Mouse (Mus musculus): ENCODE data around the gene Fosb. TPM values are rescaled to one million over a fixed set of nuclear protein-coding genes. Genes with fewer than 3 reads are reported as not detected.
"Not testable (repeated sequence)": the region's sequence is repeated elsewhere in the genome, so short reads cannot be mapped to it uniquely, and the experiment has no call there.

Fosb gene
- polyA plus RNA-seq, 1 experiment from 2014 or later = 0.04 TPM

- Histone ChIP-seq H3K4me1 (peaks cover 21% of the 10 kb centered on the region), H3K4me3 (peak overlapping the region; percentile 67), H3K27me3 (ENCODE audit: low read depth, poor library complexity, severe bottlenecking) (peaks cover 76% of the 10 kb centered on the region)
- WGBS = 34% methylated on average over 6 of the region's 6 CpGs
- H3K36me3 ChIP-seq; H3K27ac ChIP-seq; H3K9me3 ChIP-seq (replicated peaks); DNase-seq (ENCODE audit: low spot score): not testable (repeated sequence)
These were observed 28.1 kb downstream of the Fosb start for GRCm38 (mm10) chr7:19281680-19282304.

- Histone ChIP-seq H3K4me3 (peak within 1 kb of the TSS; percentile 49), H3K9me3 (replicated peaks) (no peaks in the 10 kb centered on the region), H3K4me1 (peaks cover 21% of the 10 kb centered on the region), H3K27me3 (ENCODE audit: low read depth, poor library complexity, severe bottlenecking) (peaks cover 76% of the 10 kb centered on the region), H3K27ac (peak within 1 kb of the TSS; percentile 44; the same call in 1 of the 2 replicates), H3K36me3 (no peaks in the 10 kb centered on the region)
- WGBS = 1% methylated on average over 46 of the region's 46 CpGs
- peak; percentile 64 for DNase-seq (ENCODE audit: low spot score)
These were observed 30.2 kb downstream of the Fosb start, which contains the start of gene Ppm1n for GRCm38 (mm10) chr7:19279581-19280114. TSS of gene Ppm1n (minus strand) at chr7:19280064.

GRCm38 (mm10) chr7:19279052-19279451 lies 30.8 kb downstream of the Fosb start:
- peaks cover 71% of the 10 kb centered on the region for H3K27me3 ChIP-seq (ENCODE audit: low read depth, poor library complexity, severe bottlenecking)
- 0 out of 2 replicates have a peak overlapping the region, but pooled peaks have one; percentile 44 for H3K27ac ChIP-seq
- 5% methylated on average over 34 of the region's 34 CpGs for WGBS
- H3K36me3 ChIP-seq = no peaks in the 10 kb centered on the region
- H3K4me1 ChIP-seq = peaks cover 21% of the 10 kb centered on the region
- DNase-seq (ENCODE audit: low spot score) = peak; percentile 48
- H3K9me3 ChIP-seq (replicated peaks) = no peaks in the 10 kb centered on the region
- H3K4me3 ChIP-seq = peak overlapping the region; percentile 49

GRCm38 (mm10) chr7:19276253-19276652 lies 33.6 kb downstream of the Fosb start:
- no peak for DNase-seq (ENCODE audit: low spot score)
- H3K27me3 ChIP-seq (ENCODE audit: low read depth, poor library complexity, severe bottlenecking) = peaks cover 45% of the 10 kb centered on the region
- H3K4me1 ChIP-seq = peaks cover 16% of the 10 kb centered on the region
- 57% methylated on average over 4 of the region's 4 CpGs for WGBS
- no peaks in the 10 kb centered on the region for H3K36me3 ChIP-seq
- no peak overlapping the region for H3K27ac ChIP-seq
- H3K4me3 ChIP-seq = no peak overlapping the region
- H3K9me3 ChIP-seq (replicated peaks) = no peaks in the 10 kb centered on the region

GRCm38 (mm10) chr7:19272173-19272764 lies 37.6 kb downstream of the Fosb start:
- peaks cover 38% of the 10 kb centered on the region for H3K4me1 ChIP-seq
- H3K27me3 ChIP-seq (ENCODE audit: low read depth, poor library complexity, severe bottlenecking) = peaks cover 5% of the 10 kb centered on the region
- DNase-seq (ENCODE audit: low spot score) = peak; percentile 88
- 1% methylated on average over 36 of the region's 36 CpGs for WGBS
- no peaks in the 10 kb centered on the region for H3K9me3 ChIP-seq (replicated peaks)
- H3K36me3 ChIP-seq = peaks cover 12% of the 10 kb centered on the region
- peak overlapping the region; percentile 94 for H3K4me3 ChIP-seq
- peak overlapping the region; percentile 95 for H3K27ac ChIP-seq

- 1% methylated on average over 62 of the region's 62 CpGs for WGBS
- Histone ChIP-seq H3K4me3 (peak within 1 kb of the TSS; percentile 94), H3K27ac (peak within 1 kb of the TSS; percentile 95), H3K4me1 (peaks cover 46% of the 10 kb centered on the region), H3K36me3 (peaks cover 20% of the 10 kb centered on the region), H3K9me3 (replicated peaks) (no peaks in the 10 kb centered on the region), H3K27me3 (ENCODE audit: low read depth, poor library complexity, severe bottlenecking) (no peaks in the 10 kb centered on the region)
- peak; percentile 88 for DNase-seq (ENCODE audit: low spot score)
These were observed 38.3 kb downstream of the Fosb start, which contains the start of gene Vasp for GRCm38 (mm10) chr7:19271238-19272172. TSS of gene Vasp (minus strand) at chr7:19271817.

- H3K36me3 ChIP-seq = peaks cover 28% of the 10 kb centered on the region
- H3K9me3 ChIP-seq (replicated peaks) = no peaks in the 10 kb centered on the region
- peaks cover 54% of the 10 kb centered on the region for H3K4me1 ChIP-seq
- 0% methylated on average over 21 of the region's 21 CpGs for WGBS
- DNase-seq (ENCODE audit: low spot score) = peak; percentile 67
- H3K27me3 ChIP-seq (ENCODE audit: low read depth, poor library complexity, severe bottlenecking) = no peaks in the 10 kb centered on the region
- peak overlapping the region; percentile 94 for H3K4me3 ChIP-seq
- peak overlapping the region; percentile 95 for H3K27ac ChIP-seq
These were observed 39.2 kb downstream of the Fosb start for GRCm38 (mm10) chr7:19270509-19271237.

GRCm38 (mm10) chr7:19269721-19270441 lies 40.0 kb downstream of the Fosb start:
- H3K9me3 ChIP-seq (replicated peaks) = no peaks in the 10 kb centered on the region
- peak overlapping the region; percentile 95 for H3K27ac ChIP-seq
- WGBS = 0% methylated on average over 19 of the region's 19 CpGs
- peaks cover 57% of the 10 kb centered on the region for H3K4me1 ChIP-seq
- H3K4me3 ChIP-seq = peak overlapping the region; percentile 94
- H3K36me3 ChIP-seq = peaks cover 35% of the 10 kb centered on the region
- peak; percentile 78 for DNase-seq (ENCODE audit: low spot score)
- no peaks in the 10 kb centered on the region for H3K27me3 ChIP-seq (ENCODE audit: low read depth, poor library complexity, severe bottlenecking)

GRCm38 (mm10) chr7:19268993-19269681 lies 40.7 kb downstream of the Fosb start:
- peak overlapping the region; percentile 95 for H3K27ac ChIP-seq
- no peaks in the 10 kb centered on the region for H3K9me3 ChIP-seq (replicated peaks)
- H3K4me3 ChIP-seq = peak overlapping the region; percentile 94
- DNase-seq (ENCODE audit: low spot score) = no peak
- H3K4me1 ChIP-seq = peaks cover 57% of the 10 kb centered on the region
- H3K27me3 ChIP-seq (ENCODE audit: low read depth, poor library complexity, severe bottlenecking) = no peaks in the 10 kb centered on the region
- 41% methylated on average over 10 of the region's 10 CpGs for WGBS
- H3K36me3 ChIP-seq = peaks cover 42% of the 10 kb centered on the region

GRCm38 (mm10) chr7:19267051-19267450 lies 42.8 kb downstream of the Fosb start:
- 80% methylated on average over 10 of the region's 10 CpGs for WGBS
- Histone ChIP-seq H3K36me3 (peaks cover 63% of the 10 kb centered on the region), H3K9me3 (replicated peaks) (no peaks in the 10 kb centered on the region), H3K27ac (0 out of 2 replicates have a peak overlapping the region, but pooled peaks have one; percentile 44), H3K4me3 (no peak overlapping the region), H3K4me1 (peaks cover 51% of the 10 kb centered on the region), H3K27me3 (ENCODE audit: low read depth, poor library complexity, severe bottlenecking) (no peaks in the 10 kb centered on the region)
- no peak for DNase-seq (ENCODE audit: low spot score)
